8 mouse cellular contexts compared by ENCODE assay signal in the genomic region with DNA sequence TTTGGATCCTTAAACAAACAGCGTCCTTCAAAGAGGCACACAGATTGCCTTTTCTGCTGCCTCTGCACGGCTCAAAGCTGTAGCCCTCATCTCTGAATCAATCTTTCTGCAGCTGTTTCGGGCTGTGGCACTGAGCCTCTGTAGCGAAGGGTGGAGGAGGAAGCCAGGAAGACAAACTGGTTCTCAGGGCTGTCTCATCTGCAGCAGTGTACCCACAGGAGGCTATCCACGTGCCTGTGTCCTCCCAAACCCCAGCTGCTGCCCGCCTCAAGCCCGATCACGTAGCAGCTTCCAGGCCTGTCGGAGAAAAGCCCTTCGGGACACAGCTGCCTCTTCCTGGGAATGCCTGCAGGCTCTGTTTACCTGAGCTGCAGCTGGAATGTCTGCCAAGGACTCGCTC.
DNase-seq lines count a peak whose midpoint lies in the region; ATAC-seq and TF ChIP-seq lines count a peak whose summit lies in the region.

No protein-coding gene starts in this region.

- H3K4me3 ChIP-seq in embryonic facial prominence, embryonic 15.5 days (replicated peaks): peak overlapping the region; percentile 17
- H3K4me3 ChIP-seq in heart, embryonic 10.5 days: peak overlapping the region; percentile 37
- no peak overlapping the region for H3K4me3 ChIP-seq in kidney, adult 2 months (ENCODE audit: insufficient read depth, low read depth, low read length)
- peak overlapping the region; percentile 9; the same call in 1 of the 2 replicates for H3K4me3 ChIP-seq in limb, embryonic 14.5 days (replicated peaks; ENCODE audit: low read length)
- H3K4me3 ChIP-seq in midbrain, embryonic 14.5 days (replicated peaks; ENCODE audit: low read depth, low read length): no peak overlapping the region

- H3K4me1 ChIP-seq in embryonic facial prominence, embryonic 15.5 days: peaks cover 27% of the 10 kb centered on the region
- H3K4me1 ChIP-seq in heart, embryonic 10.5 days: peaks cover 16% of the 10 kb centered on the region
- peaks cover 8% of the 10 kb centered on the region for H3K4me1 ChIP-seq in kidney, adult 2 months (ENCODE audit: control insufficient read depth, insufficient read depth, low read length)
- peaks cover 18% of the 10 kb centered on the region for H3K4me1 ChIP-seq in limb, embryonic 14.5 days (ENCODE audit: control insufficient read depth, insufficient read depth, low read length)
- peaks cover 17% of the 10 kb centered on the region for H3K4me1 ChIP-seq in midbrain, embryonic 14.5 days (ENCODE audit: control insufficient read depth, insufficient read depth, low read length)

- peak; percentile 81 for ATAC-seq in embryonic facial prominence, embryonic 15.5 days (ENCODE audit: insufficient number of reproducible peaks, low FRiP score, low TSS enrichment, low read depth)
- peak; percentile 65 for ATAC-seq in limb, embryonic 14.5 days (ENCODE audit: low FRiP score, low read depth)
- no peak for ATAC-seq in midbrain, embryonic 14.5 days (ENCODE audit: low FRiP score, low TSS enrichment)

- no peaks in the 10 kb centered on the region for H3K27me3 ChIP-seq in embryonic facial prominence, embryonic 15.5 days
- no peaks in the 10 kb centered on the region for H3K27me3 ChIP-seq in heart, embryonic 10.5 days (ENCODE audit: insufficient read depth, poor library complexity, severe bottlenecking)
- H3K27me3 ChIP-seq in kidney, adult 2 months (replicated peaks; ENCODE audit: control insufficient read depth, insufficient read depth, low read length): no peaks in the 10 kb centered on the region
- H3K27me3 ChIP-seq in limb, embryonic 14.5 days (ENCODE audit: control insufficient read depth, insufficient read depth, low read length): no peaks in the 10 kb centered on the region
- no peaks in the 10 kb centered on the region for H3K27me3 ChIP-seq in midbrain, embryonic 14.5 days (ENCODE audit: control insufficient read depth, insufficient read depth, low read length)

- no peak for TF ChIP-seq POLR2A in kidney, adult 2 months (IDR thresholded peaks at IDR 0.05; ENCODE audit: low read depth, low read length)
- TF ChIP-seq POLR2A in limb, embryonic 14.5 days (IDR thresholded peaks at IDR 0.05; ENCODE audit: borderline replicate concordance, extremely low read depth, insufficient read depth, insufficient read length): no peak

- peak; percentile 19 for DNase-seq in adrenal gland, adult 8-10 months
- DNase-seq in heart, embryonic 10.5 days (ENCODE audit: low spot score): no peak
- peak; percentile 32 for DNase-seq in kidney, adult 2 months
- peak; percentile 58 for DNase-seq in limb, embryonic 14.5 days (ENCODE audit: low spot score)
- peak; percentile 46 for DNase-seq in midbrain, embryonic 14.5 days
- peak; percentile 28 for DNase-seq in testis, postnatal 14 days (ENCODE audit: low spot score)
- DNase-seq in cerebellum, adult 9-11 months: no peak

- H3K9ac ChIP-seq in embryonic facial prominence, embryonic 15.5 days: 0 out of 2 replicates have a peak overlapping the region, but pooled peaks have one; percentile 5
- peak overlapping the region; percentile 29; the same call in 1 of the 2 replicates for H3K9ac ChIP-seq in limb, embryonic 14.5 days (ENCODE audit: low read depth, low read length, severe bottlenecking)
- peak overlapping the region; percentile 13; the same call in 1 of the 2 replicates for H3K9ac ChIP-seq in midbrain, embryonic 14.5 days (replicated peaks; ENCODE audit: low read length)

- H3K27ac ChIP-seq in embryonic facial prominence, embryonic 15.5 days (replicated peaks): peak overlapping the region; percentile 92
- peak overlapping the region; percentile 82 for H3K27ac ChIP-seq in heart, embryonic 10.5 days
- peak overlapping the region; percentile 74 for H3K27ac ChIP-seq in kidney, adult 2 months (ENCODE audit: insufficient read depth, low read depth, low read length)
- H3K27ac ChIP-seq in limb, embryonic 14.5 days (replicated peaks; ENCODE audit: low read depth, low read length): peak overlapping the region; percentile 77
- H3K27ac ChIP-seq in midbrain, embryonic 14.5 days (replicated peaks; ENCODE audit: low read depth, low read length): peak overlapping the region; percentile 60; the same call in 1 of the 2 replicates

- H3K4me2 ChIP-seq in embryonic facial prominence, embryonic 15.5 days (replicated peaks): peak overlapping the region; percentile 42
- peak overlapping the region; percentile 40 for H3K4me2 ChIP-seq in limb, embryonic 14.5 days (replicated peaks; ENCODE audit: low read depth, low read length, severe bottlenecking)
- peak overlapping the region; percentile 34 for H3K4me2 ChIP-seq in midbrain, embryonic 14.5 days (ENCODE audit: low read length)

- no peak for TF ChIP-seq CTCF in kidney, adult 2 months (conservative IDR thresholded peaks at IDR 0.05; ENCODE audit: insufficient read depth, insufficient read length, low read depth, low read length)

- no peaks in the 10 kb centered on the region for H3K9me3 ChIP-seq in embryonic facial prominence, embryonic 15.5 days (replicated peaks)
- H3K9me3 ChIP-seq in heart, embryonic 10.5 days: no peaks in the 10 kb centered on the region
- no peaks in the 10 kb centered on the region for H3K9me3 ChIP-seq in limb, embryonic 14.5 days (ENCODE audit: control insufficient read depth, low read length)
- H3K9me3 ChIP-seq in midbrain, embryonic 14.5 days (ENCODE audit: control insufficient read depth, low read length): no peaks in the 10 kb centered on the region

- no peaks in the 10 kb centered on the region for H3K36me3 ChIP-seq in embryonic facial prominence, embryonic 15.5 days
- 0 out of 2 replicates have a peak, but pooled peaks cover under 1% of the 10 kb centered on the region for H3K36me3 ChIP-seq in heart, embryonic 10.5 days
- H3K36me3 ChIP-seq in kidney, adult 2 months (ENCODE audit: control insufficient read depth, insufficient read depth, low read length): no peaks in the 10 kb centered on the region
- no peaks in the 10 kb centered on the region for H3K36me3 ChIP-seq in limb, embryonic 14.5 days (ENCODE audit: control insufficient read depth, insufficient read depth, low read length)
- no peaks in the 10 kb centered on the region for H3K36me3 ChIP-seq in midbrain, embryonic 14.5 days (ENCODE audit: control insufficient read depth, insufficient read depth, low read length)

- WGBS in embryonic facial prominence, embryonic 15.5 days: 5% methylated on average over 11 of the region's 11 CpGs
- WGBS in heart, embryonic 10.5 days: 23% methylated on average over 11 of the region's 11 CpGs
- 21% methylated on average over 11 of the region's 11 CpGs for WGBS in kidney, adult 2 months
- WGBS in limb, embryonic 14.5 days: 5% methylated on average over 11 of the region's 11 CpGs
- WGBS in midbrain, embryonic 14.5 days: 12% methylated on average over 11 of the region's 11 CpGs

Comparison
In these comparisons a context has a peak if more than half of its experiments do, and no peak if none do; other contexts are left out.
1. DNase-seq: peak in adrenal gland, adult 8-10 months (single experiment), kidney, adult 2 months (single experiment), limb, embryonic 14.5 days (single experiment), midbrain, embryonic 14.5 days (single experiment) and testis, postnatal 14 days (single experiment); none in heart, embryonic 10.5 days (single experiment) and cerebellum, adult 9-11 months (single experiment).
2. H3K4me3 ChIP-seq: peak in embryonic facial prominence, embryonic 15.5 days (single experiment), heart, embryonic 10.5 days (single experiment) and limb, embryonic 14.5 days (single experiment); none in kidney, adult 2 months (single experiment) and midbrain, embryonic 14.5 days (single experiment).
3. Peak in every context shown above with its lines, with median percentiles within 50 percentile points of each other: H3K27ac ChIP-seq, H3K4me2 ChIP-seq and H3K9ac ChIP-seq.